Mouse (Mus musculus): ENCODE data around the gene Epn2. TPM values are rescaled to one million over a fixed set of nuclear protein-coding genes. Genes with fewer than 3 reads are reported as not detected.

Epn2 gene
- polyA plus RNA-seq, 1 experiment from 2014 or later = 2.8 TPM

DNA sequence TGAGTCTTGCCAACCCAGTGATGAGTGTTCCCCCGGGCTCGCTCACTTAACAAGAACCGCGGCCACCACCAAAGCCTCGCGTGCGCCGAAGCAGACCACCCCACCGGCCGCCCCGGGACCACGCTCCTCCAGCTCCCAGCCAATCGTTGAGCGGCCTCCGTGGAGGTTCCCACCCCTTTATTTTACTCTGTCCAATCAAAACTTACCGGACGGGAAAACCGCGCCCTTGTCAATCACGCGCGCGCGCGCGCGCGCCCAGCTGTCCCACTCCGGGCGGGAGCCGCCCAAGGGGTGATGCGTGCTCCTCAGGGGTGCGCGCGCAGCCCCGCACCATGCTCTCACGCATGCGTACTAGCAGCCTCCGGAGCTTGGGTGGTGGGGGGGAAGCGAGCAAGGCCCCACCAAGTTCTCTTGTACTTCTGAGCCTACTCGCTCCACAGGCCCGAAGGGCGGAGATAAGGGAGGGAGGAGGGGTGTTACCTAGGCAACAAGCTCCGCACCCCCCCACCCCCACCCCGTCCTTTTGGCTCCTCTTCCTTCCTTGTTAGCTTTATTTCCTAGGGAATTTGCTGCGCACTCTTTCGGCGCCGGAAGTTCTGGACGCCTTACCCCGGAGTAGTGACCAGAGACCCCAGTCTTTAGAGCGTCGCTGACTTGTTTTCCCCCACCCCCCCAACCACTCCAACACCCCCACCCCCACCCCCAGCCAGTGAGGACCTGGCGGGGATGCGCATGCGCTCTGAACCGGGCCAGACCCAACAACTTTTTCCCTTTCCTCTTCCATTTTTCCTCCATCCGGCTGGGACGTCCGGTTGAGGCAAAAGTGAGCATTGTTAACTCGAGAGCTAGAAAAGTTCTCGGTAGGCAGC is 85.1 kb downstream of the Epn2 start, which contains the start of gene Mapk7:
TSS of gene Mapk7 (minus strand) at position 278 of the 869 bp plus-strand sequence.
- peak within 1 kb of the TSS; percentile 78 for H3K9ac ChIP-seq (ENCODE audit: low read depth, low read length)

GRCm38 (mm10) chr11:61493525-61494128 is 85.9 kb downstream of the Epn2 start:
- H3K36me3 ChIP-seq (ENCODE audit: control insufficient read depth, insufficient read depth) = peaks cover 10% of the 10 kb centered on the region
- H3K4me2 ChIP-seq (ENCODE audit: low read depth, low read length) = peak overlapping the region; percentile 97
- H3K27me3 ChIP-seq (ENCODE audit: control insufficient read depth, insufficient read depth, low read depth, low read length) = no peaks in the 10 kb centered on the region
- peak overlapping the region; percentile 86 for H3K4me3 ChIP-seq (ENCODE audit: low read depth, low read length)
- 2% methylated on average over 50 of the region's 50 CpGs for WGBS (ENCODE audit: insufficient replicate concordance)
- peak; percentile 53 for ATAC-seq (ENCODE audit: low read depth)
- H3K27ac ChIP-seq (ENCODE audit: low read length) = peak overlapping the region; percentile 47; the same call in 1 of the 2 replicates
- no peaks in the 10 kb centered on the region for H3K9me3 ChIP-seq (replicated peaks; ENCODE audit: control insufficient read depth, low read length)
- peak overlapping the region; percentile 78 for H3K9ac ChIP-seq (ENCODE audit: low read depth, low read length)
- peaks cover 12% of the 10 kb centered on the region for H3K4me1 ChIP-seq (ENCODE audit: control insufficient read depth, low read depth, low read length)

More for the DNA sequence above, 85.1 kb downstream of the Epn2 start, which contains the start of gene Mapk7:
- peak within 1 kb of the TSS; percentile 97 for H3K4me2 ChIP-seq (ENCODE audit: low read depth, low read length)
- H3K36me3 ChIP-seq (ENCODE audit: control insufficient read depth, insufficient read depth) = peaks cover 9% of the 10 kb centered on the region
- peak within 1 kb of the TSS; percentile 86 for H3K4me3 ChIP-seq (ENCODE audit: low read depth, low read length)
- H3K4me1 ChIP-seq (ENCODE audit: control insufficient read depth, low read depth, low read length) = peaks cover 12% of the 10 kb centered on the region
- under 1% methylated on average over 61 of the region's 62 CpGs for WGBS (ENCODE audit: insufficient replicate concordance)
- peak; percentile 98 for ATAC-seq (ENCODE audit: low read depth)
- no peaks in the 10 kb centered on the region for H3K27me3 ChIP-seq (ENCODE audit: control insufficient read depth, insufficient read depth, low read depth, low read length)
- H3K27ac ChIP-seq (ENCODE audit: low read length) = peak within 1 kb of the TSS; percentile 72
- no peaks in the 10 kb centered on the region for H3K9me3 ChIP-seq (replicated peaks; ENCODE audit: control insufficient read depth, low read length)

DNA sequence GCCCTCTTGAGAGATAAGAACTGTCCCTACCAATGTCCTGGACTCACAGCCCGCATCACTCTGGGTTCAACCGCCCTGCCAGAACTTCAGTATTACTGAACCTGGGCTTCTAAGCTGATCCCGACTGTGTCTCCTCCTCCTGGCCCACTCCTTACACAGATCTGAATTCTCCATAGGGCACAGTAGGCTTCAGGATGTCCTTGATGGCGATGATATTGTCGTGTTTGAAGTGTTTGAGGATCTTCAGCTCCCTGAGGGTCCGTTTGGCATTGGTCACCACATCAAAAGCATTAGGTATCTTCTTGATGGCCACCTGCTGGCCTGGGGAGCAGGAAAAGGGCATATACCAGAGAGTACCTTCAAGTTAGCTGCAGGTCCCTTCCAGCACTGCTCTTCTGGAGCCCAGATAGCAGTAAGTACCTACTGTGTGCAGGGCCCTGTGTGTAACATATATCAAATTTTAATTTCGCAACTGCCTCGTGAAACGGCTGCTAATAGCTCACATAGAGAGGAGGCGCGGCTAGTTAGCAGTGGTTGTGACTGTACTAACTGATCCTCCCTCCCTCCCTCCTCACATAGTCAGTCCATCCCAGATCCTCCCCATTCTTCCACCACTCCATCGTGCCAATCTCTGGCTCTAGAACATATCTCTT is 86.6 kb downstream of the Epn2 start:
- peak overlapping the region; percentile 97 for H3K4me2 ChIP-seq (ENCODE audit: low read depth, low read length)
- WGBS (ENCODE audit: insufficient replicate concordance) = 68% methylated on average over 12 of the region's 12 CpGs
- H3K36me3 ChIP-seq (ENCODE audit: control insufficient read depth, insufficient read depth) = peaks cover 11% of the 10 kb centered on the region
- peak overlapping the region; percentile 86 for H3K4me3 ChIP-seq (ENCODE audit: low read depth, low read length)
- H3K27me3 ChIP-seq (ENCODE audit: control insufficient read depth, insufficient read depth, low read depth, low read length) = no peaks in the 10 kb centered on the region
- no peaks in the 10 kb centered on the region for H3K9me3 ChIP-seq (replicated peaks; ENCODE audit: control insufficient read depth, low read length)
- H3K4me1 ChIP-seq (ENCODE audit: control insufficient read depth, low read depth, low read length) = peaks cover 12% of the 10 kb centered on the region
- H3K9ac ChIP-seq (ENCODE audit: low read depth, low read length) = peak overlapping the region; percentile 78
- no peak overlapping the region for H3K27ac ChIP-seq (ENCODE audit: low read length)
- no peak for ATAC-seq (ENCODE audit: low read depth)

- H3K4me3 ChIP-seq (ENCODE audit: low read depth, low read length) = no peak overlapping the region
- peaks cover 11% of the 10 kb centered on the region for H3K36me3 ChIP-seq (ENCODE audit: control insufficient read depth, insufficient read depth)
- no peak overlapping the region for H3K27ac ChIP-seq (ENCODE audit: low read length)
- no peaks in the 10 kb centered on the region for H3K9me3 ChIP-seq (replicated peaks; ENCODE audit: control insufficient read depth, low read length)
- H3K4me2 ChIP-seq (ENCODE audit: low read depth, low read length) = no peak overlapping the region
- no peak overlapping the region for H3K9ac ChIP-seq (ENCODE audit: low read depth, low read length)
- peaks cover 12% of the 10 kb centered on the region for H3K4me1 ChIP-seq (ENCODE audit: control insufficient read depth, low read depth, low read length)
- ATAC-seq (ENCODE audit: low read depth) = no peak
- WGBS (ENCODE audit: insufficient replicate concordance) = 86% methylated on average over 22 of the region's 22 CpGs
- no peaks in the 10 kb centered on the region for H3K27me3 ChIP-seq (ENCODE audit: control insufficient read depth, insufficient read depth, low read depth, low read length)
Measured at GRCm38 (mm10) chr11:61490944-61491520, 88.5 kb downstream of the Epn2 start.

DNA sequence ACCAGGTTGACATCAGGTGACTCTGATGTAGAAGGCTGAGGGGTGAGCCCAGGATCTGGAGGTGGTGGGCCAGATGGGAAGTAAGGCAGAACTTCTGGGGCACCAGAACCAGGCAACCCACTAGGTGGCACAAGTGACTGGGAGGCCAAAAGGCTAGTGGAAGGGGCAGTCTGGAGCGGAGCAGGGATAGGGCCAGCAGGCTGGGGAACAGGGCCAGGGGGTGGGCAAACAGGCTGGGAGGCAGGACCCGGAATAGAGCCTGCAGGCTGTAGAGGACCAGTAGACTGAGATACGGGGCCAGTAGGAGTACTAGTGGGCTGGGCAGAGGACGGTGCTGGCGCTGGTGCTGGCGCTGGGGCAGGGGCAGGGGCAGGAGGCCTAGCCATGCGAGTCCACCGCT is 89.6 kb downstream of the Epn2 start:
- H3K9ac ChIP-seq (ENCODE audit: low read depth, low read length) = no peak overlapping the region
- no peaks in the 10 kb centered on the region for H3K27me3 ChIP-seq (ENCODE audit: control insufficient read depth, insufficient read depth, low read depth, low read length)
- H3K36me3 ChIP-seq (ENCODE audit: control insufficient read depth, insufficient read depth) = peaks cover 11% of the 10 kb centered on the region
- no peak overlapping the region for H3K4me2 ChIP-seq (ENCODE audit: low read depth, low read length)
- H3K27ac ChIP-seq (ENCODE audit: low read length) = no peak overlapping the region
- 78% methylated on average over 8 of the region's 8 CpGs for WGBS (ENCODE audit: insufficient replicate concordance)
- H3K4me3 ChIP-seq (ENCODE audit: low read depth, low read length) = no peak overlapping the region
- H3K9me3 ChIP-seq (replicated peaks; ENCODE audit: control insufficient read depth, low read length) = no peaks in the 10 kb centered on the region
- no peak for ATAC-seq (ENCODE audit: low read depth)
- H3K4me1 ChIP-seq (ENCODE audit: control insufficient read depth, low read depth, low read length) = peaks cover 12% of the 10 kb centered on the region

- H3K4me1 ChIP-seq (ENCODE audit: control insufficient read depth, low read depth, low read length) = peaks cover 10% of the 10 kb centered on the region
- no peak overlapping the region for H3K4me2 ChIP-seq (ENCODE audit: low read depth, low read length)
- no peak overlapping the region for H3K9ac ChIP-seq (ENCODE audit: low read depth, low read length)
- H3K4me3 ChIP-seq (ENCODE audit: low read depth, low read length) = no peak overlapping the region
- peaks cover 11% of the 10 kb centered on the region for H3K36me3 ChIP-seq (ENCODE audit: control insufficient read depth, insufficient read depth)
- H3K9me3 ChIP-seq (replicated peaks; ENCODE audit: control insufficient read depth, low read length) = no peaks in the 10 kb centered on the region
- no peaks in the 10 kb centered on the region for H3K27me3 ChIP-seq (ENCODE audit: control insufficient read depth, insufficient read depth, low read depth, low read length)
- WGBS (ENCODE audit: insufficient replicate concordance) = 77% methylated on average over 2 of the region's 2 CpGs
- no peak overlapping the region for H3K27ac ChIP-seq (ENCODE audit: low read length)
- ATAC-seq (ENCODE audit: low read depth) = no peak
Measured at GRCm38 (mm10) chr11:61489085-61489484, 90.4 kb downstream of the Epn2 start.

GRCm38 (mm10) chr11:61487936-61488335 is 91.6 kb downstream of the Epn2 start:
- no peak overlapping the region for H3K4me2 ChIP-seq (ENCODE audit: low read depth, low read length)
- ATAC-seq (ENCODE audit: low read depth) = no peak
- no peaks in the 10 kb centered on the region for H3K9me3 ChIP-seq (replicated peaks; ENCODE audit: control insufficient read depth, low read length)
- H3K9ac ChIP-seq (ENCODE audit: low read depth, low read length) = no peak overlapping the region
- no peaks in the 10 kb centered on the region for H3K27me3 ChIP-seq (ENCODE audit: control insufficient read depth, insufficient read depth, low read depth, low read length)
- H3K4me3 ChIP-seq (ENCODE audit: low read depth, low read length) = no peak overlapping the region
- H3K27ac ChIP-seq (ENCODE audit: low read length) = no peak overlapping the region
- H3K36me3 ChIP-seq (ENCODE audit: control insufficient read depth, insufficient read depth) = peaks cover 11% of the 10 kb centered on the region
- 72% methylated on average over 7 of the region's 7 CpGs for whole genome bisulfite sequencing (ENCODE audit: insufficient replicate concordance)
- H3K4me1 ChIP-seq (ENCODE audit: control insufficient read depth, low read depth, low read length) = peaks cover 2% of the 10 kb centered on the region

DNA sequence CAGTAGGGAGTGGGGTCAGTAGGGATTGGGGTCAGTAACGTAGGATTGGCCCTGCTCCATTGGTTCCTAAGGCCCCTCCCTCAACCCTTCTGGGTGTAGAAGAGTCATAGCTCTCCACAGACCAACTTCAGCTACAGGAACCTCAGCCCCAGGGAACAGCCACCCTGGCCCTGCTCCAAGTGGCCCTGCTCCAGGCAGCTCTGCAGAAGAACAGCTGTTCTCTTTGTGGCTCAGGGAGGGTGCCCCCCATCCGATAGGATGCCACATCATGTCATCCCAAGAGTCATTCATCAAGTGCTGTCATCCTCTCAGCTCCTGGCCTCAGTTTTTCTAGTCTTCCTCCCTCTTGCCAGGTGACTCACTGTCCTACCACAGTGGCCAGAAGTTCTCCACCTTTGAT is 92.1 kb downstream of the Epn2 start:
- H3K4me3 ChIP-seq (ENCODE audit: low read depth, low read length) = no peak overlapping the region
- no peaks in the 10 kb centered on the region for H3K27me3 ChIP-seq (ENCODE audit: control insufficient read depth, insufficient read depth, low read depth, low read length)
- H3K36me3 ChIP-seq (ENCODE audit: control insufficient read depth, insufficient read depth) = peaks cover 11% of the 10 kb centered on the region
- H3K27ac ChIP-seq (ENCODE audit: low read length) = no peak overlapping the region
- no peaks in the 10 kb centered on the region for H3K9me3 ChIP-seq (replicated peaks; ENCODE audit: control insufficient read depth, low read length)
- 64% methylated on average over 2 of the region's 2 CpGs for WGBS (ENCODE audit: insufficient replicate concordance)
- no peak for ATAC-seq (ENCODE audit: low read depth)
- H3K9ac ChIP-seq (ENCODE audit: low read depth, low read length) = no peak overlapping the region
- no peak overlapping the region for H3K4me2 ChIP-seq (ENCODE audit: low read depth, low read length)
- no peaks in the 10 kb centered on the region for H3K4me1 ChIP-seq (ENCODE audit: control insufficient read depth, low read depth, low read length)
